Mouse (Mus musculus): ENCODE data around the gene Sgsm1. TPM values are rescaled to one million over a fixed set of nuclear protein-coding genes. Genes with fewer than 3 reads are reported as not detected.

Gene Sgsm1
- polyA plus RNA-seq, 1 experiment, result not detected

GRCm38 (mm10) chr5:113270043-113270442, 40.5 kb downstream of the Sgsm1 start:
- peaks cover 19% of the 10 kb centered on the region for H3K9me3 ChIP-seq
- peaks cover 3% of the 10 kb centered on the region for H3K27me3 ChIP-seq (replicated peaks)
- no peaks in the 10 kb centered on the region for H3K36me3 ChIP-seq (replicated peaks; ENCODE audit: low read length)
- no peak for TF ChIP-seq GATA1 (IDR thresholded peaks at IDR 0.05; ENCODE audit: borderline replicate concordance, low read length)
- no peak for TF ChIP-seq FLI1 (IDR thresholded peaks at IDR 0.05; ENCODE audit: low read length)
- no peak overlapping the region for H3K4me3 ChIP-seq (replicated peaks)
- no peaks in the 10 kb centered on the region for H3K4me1 ChIP-seq

- peak overlapping the region; percentile 2 for H3K4me3 ChIP-seq (replicated peaks)
- H3K4me1 ChIP-seq, result no peaks in the 10 kb centered on the region
- H3K27me3 ChIP-seq (replicated peaks), result peaks cover 3% of the 10 kb centered on the region
- TF ChIP-seq FLI1 (IDR thresholded peaks at IDR 0.05; ENCODE audit: low read length) (no peak), GATA1 (IDR thresholded peaks at IDR 0.05; ENCODE audit: borderline replicate concordance, low read length) (no peak)
- peaks cover 37% of the 10 kb centered on the region for H3K9me3 ChIP-seq
- no peaks in the 10 kb centered on the region for H3K36me3 ChIP-seq (replicated peaks; ENCODE audit: low read length)
These were observed 42.3 kb downstream of the Sgsm1 start for GRCm38 (mm10) chr5:113268246-113268645.

- H3K9me3 ChIP-seq, result peaks cover 38% of the 10 kb centered on the region
- H3K36me3 ChIP-seq (replicated peaks; ENCODE audit: low read length), result no peaks in the 10 kb centered on the region
- H3K4me1 ChIP-seq, result no peaks in the 10 kb centered on the region
- H3K27me3 ChIP-seq (replicated peaks), result peaks cover 3% of the 10 kb centered on the region
- TF ChIP-seq GATA1 (IDR thresholded peaks at IDR 0.05; ENCODE audit: borderline replicate concordance, low read length), result no peak
- no peak for TF ChIP-seq FLI1 (IDR thresholded peaks at IDR 0.05; ENCODE audit: low read length)
- no peak overlapping the region for H3K4me3 ChIP-seq (replicated peaks)
These were observed 44.9 kb downstream of the Sgsm1 start for GRCm38 (mm10) chr5:113265637-113266036.

- Histone ChIP-seq H3K36me3 (replicated peaks; ENCODE audit: low read length) (no peaks in the 10 kb centered on the region), H3K4me3 (replicated peaks) (no peak overlapping the region), H3K9me3 (peaks cover 9% of the 10 kb centered on the region), H3K27me3 (replicated peaks) (peaks cover 21% of the 10 kb centered on the region), H3K4me1 (no peaks in the 10 kb centered on the region)
- TF ChIP-seq FLI1 (IDR thresholded peaks at IDR 0.05; ENCODE audit: low read length) (no peak), GATA1 (IDR thresholded peaks at IDR 0.05; ENCODE audit: borderline replicate concordance, low read length) (no peak)
These were observed 59.8 kb downstream of the Sgsm1 start for GRCm38 (mm10) chr5:113250806-113251205.

GRCm38 (mm10) chr5:113249263-113249930, 61.2 kb downstream of the Sgsm1 start:
- peaks cover 9% of the 10 kb centered on the region for H3K9me3 ChIP-seq
- H3K4me1 ChIP-seq, result no peaks in the 10 kb centered on the region
- no peak overlapping the region for H3K4me3 ChIP-seq (replicated peaks)
- TF ChIP-seq GATA1 (IDR thresholded peaks at IDR 0.05; ENCODE audit: borderline replicate concordance, low read length) (no peak), FLI1 (IDR thresholded peaks at IDR 0.05; ENCODE audit: low read length) (no peak)
- H3K36me3 ChIP-seq (replicated peaks; ENCODE audit: low read length), result no peaks in the 10 kb centered on the region
- peaks cover 17% of the 10 kb centered on the region for H3K27me3 ChIP-seq (replicated peaks)

- Histone ChIP-seq H3K4me3 (replicated peaks) (no peak overlapping the region), H3K4me1 (peaks cover 12% of the 10 kb centered on the region), H3K36me3 (replicated peaks; ENCODE audit: low read length) (no peaks in the 10 kb centered on the region), H3K9me3 (no peaks in the 10 kb centered on the region), H3K27me3 (replicated peaks) (peaks cover 61% of the 10 kb centered on the region)
- TF ChIP-seq FLI1 (IDR thresholded peaks at IDR 0.05; ENCODE audit: low read length) (no peak), GATA1 (IDR thresholded peaks at IDR 0.05; ENCODE audit: borderline replicate concordance, low read length) (no peak)
These were observed 80.4 kb downstream of the Sgsm1 start for GRCm38 (mm10) chr5:113230196-113230595.

GRCm38 (mm10) chr5:113226632-113227102, 83.9 kb downstream of the Sgsm1 start, which contains the start of gene Tmem211:
Gene Tmem211 (plus strand): TSS chr5:113226909.
- Histone ChIP-seq H3K4me1 (peaks cover 17% of the 10 kb centered on the region), H3K27me3 (replicated peaks) (peaks cover 72% of the 10 kb centered on the region), H3K36me3 (replicated peaks; ENCODE audit: low read length) (no peaks in the 10 kb centered on the region), H3K4me3 (replicated peaks) (peak within 1 kb of the TSS; percentile 56), H3K9me3 (peaks cover under 1% of the 10 kb centered on the region; the same call in 1 of the 2 replicates)
- no peak for TF ChIP-seq FLI1 (IDR thresholded peaks at IDR 0.05; ENCODE audit: low read length)
- no peak for TF ChIP-seq GATA1 (IDR thresholded peaks at IDR 0.05; ENCODE audit: borderline replicate concordance, low read length)

GRCm38 (mm10) chr5:113225686-113226435, 84.7 kb downstream of the Sgsm1 start:
- Histone ChIP-seq H3K9me3 (peaks cover 7% of the 10 kb centered on the region), H3K36me3 (replicated peaks; ENCODE audit: low read length) (no peaks in the 10 kb centered on the region), H3K4me3 (replicated peaks) (no peak overlapping the region), H3K4me1 (peaks cover 23% of the 10 kb centered on the region), H3K27me3 (replicated peaks) (peaks cover 75% of the 10 kb centered on the region)
- TF ChIP-seq GATA1 (IDR thresholded peaks at IDR 0.05; ENCODE audit: borderline replicate concordance, low read length), result no peak
- TF ChIP-seq FLI1 (IDR thresholded peaks at IDR 0.05; ENCODE audit: low read length), result no peak

GRCm38 (mm10) chr5:113225271-113225670, 85.3 kb downstream of the Sgsm1 start:
- H3K4me3 ChIP-seq (replicated peaks), result no peak overlapping the region
- no peaks in the 10 kb centered on the region for H3K36me3 ChIP-seq (replicated peaks; ENCODE audit: low read length)
- H3K27me3 ChIP-seq (replicated peaks), result peaks cover 77% of the 10 kb centered on the region
- H3K4me1 ChIP-seq, result peaks cover 29% of the 10 kb centered on the region
- peaks cover 7% of the 10 kb centered on the region for H3K9me3 ChIP-seq
- TF ChIP-seq GATA1 (IDR thresholded peaks at IDR 0.05; ENCODE audit: borderline replicate concordance, low read length) (no peak), FLI1 (IDR thresholded peaks at IDR 0.05; ENCODE audit: low read length) (no peak)

GRCm38 (mm10) chr5:113223888-113224287, 86.7 kb downstream of the Sgsm1 start:
- Histone ChIP-seq H3K36me3 (replicated peaks; ENCODE audit: low read length) (no peaks in the 10 kb centered on the region), H3K4me3 (replicated peaks) (no peak overlapping the region), H3K27me3 (replicated peaks) (peaks cover 83% of the 10 kb centered on the region), H3K4me1 (peaks cover 31% of the 10 kb centered on the region), H3K9me3 (peaks cover 7% of the 10 kb centered on the region)
- TF ChIP-seq GATA1 (IDR thresholded peaks at IDR 0.05; ENCODE audit: borderline replicate concordance, low read length) (no peak), FLI1 (IDR thresholded peaks at IDR 0.05; ENCODE audit: low read length) (no peak)

Measured in megakaryocyte, embryonic 14.5 days (primary cell).